Mouse (Mus musculus) E14TG2a.4 (cell line): ENCODE results near the gene Syt1.

Experiments used
- CTCF ChIP-seq: conservative IDR thresholded peaks from 2 replicates; pipeline ENCODE4 v1.5.1; 2014; ENCODE audit warnings: low read length
- NANOG ChIP-seq: IDR thresholded peaks from 2 replicates; pipeline ENCODE4 v1.6.1; 2014; ENCODE audit warnings: borderline replicate concordance, low read length, mixed read lengths

DNA sequence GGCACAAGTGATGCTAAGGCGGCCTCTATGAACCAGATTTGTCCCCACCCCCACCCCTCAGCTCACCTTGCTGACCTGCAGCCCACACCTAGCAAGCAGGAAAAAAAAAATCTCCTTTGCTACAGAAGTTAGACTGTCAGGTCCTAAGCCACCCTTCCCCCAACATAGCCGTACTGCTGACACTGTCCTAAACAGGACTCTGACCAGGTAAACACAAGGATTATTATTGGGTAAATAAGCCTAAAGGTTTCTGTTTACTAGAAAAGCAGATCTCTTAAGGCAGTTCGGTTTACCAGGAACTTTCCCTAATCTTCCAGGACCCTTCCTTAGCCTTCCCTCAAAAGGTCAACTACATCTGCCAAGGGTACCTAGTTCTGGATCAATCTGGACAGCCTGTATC, 501.2 kb downstream of the Syt1 start:
- TF ChIP-seq CTCF: no peak
- TF ChIP-seq NANOG: no peak
